Mouse (Mus musculus) cerebellum, postnatal 10 days (tissue): Measurements from ENCODE around the gene Mfsd6.
"Not testable (repeated sequence)": the region's sequence is repeated elsewhere in the genome, so short reads cannot be mapped to it uniquely, and the experiment has no call there.

Experiments used
- DNase-seq, 2 experiments: peaks; one replicate each; pipeline ENCODE4 v3.0.0; 2021; ENCODE audit warnings: mixed read lengths in 2 of 2

Mfsd6 gene

DNA sequence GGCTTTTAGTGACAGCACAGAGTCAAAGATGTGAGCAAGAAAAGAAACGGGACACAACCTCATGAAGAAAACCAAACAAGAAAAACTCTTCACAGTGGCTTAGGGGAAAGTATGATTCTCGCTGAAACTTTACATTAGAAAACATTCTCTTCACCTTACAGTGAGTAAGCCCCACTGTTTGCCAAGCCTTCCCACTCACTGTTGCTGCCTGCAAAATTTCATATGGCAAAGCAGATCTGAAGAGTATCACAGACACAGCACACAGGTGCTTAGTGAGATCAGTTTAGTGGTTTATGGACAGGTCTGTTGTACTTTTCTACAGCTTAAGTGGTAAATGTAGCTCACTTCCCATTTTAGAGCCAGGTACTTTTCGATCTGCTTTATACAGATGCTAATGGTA, 20.2 kb downstream of the Mfsd6 start:
- no peak for DNase-seq

DNA sequence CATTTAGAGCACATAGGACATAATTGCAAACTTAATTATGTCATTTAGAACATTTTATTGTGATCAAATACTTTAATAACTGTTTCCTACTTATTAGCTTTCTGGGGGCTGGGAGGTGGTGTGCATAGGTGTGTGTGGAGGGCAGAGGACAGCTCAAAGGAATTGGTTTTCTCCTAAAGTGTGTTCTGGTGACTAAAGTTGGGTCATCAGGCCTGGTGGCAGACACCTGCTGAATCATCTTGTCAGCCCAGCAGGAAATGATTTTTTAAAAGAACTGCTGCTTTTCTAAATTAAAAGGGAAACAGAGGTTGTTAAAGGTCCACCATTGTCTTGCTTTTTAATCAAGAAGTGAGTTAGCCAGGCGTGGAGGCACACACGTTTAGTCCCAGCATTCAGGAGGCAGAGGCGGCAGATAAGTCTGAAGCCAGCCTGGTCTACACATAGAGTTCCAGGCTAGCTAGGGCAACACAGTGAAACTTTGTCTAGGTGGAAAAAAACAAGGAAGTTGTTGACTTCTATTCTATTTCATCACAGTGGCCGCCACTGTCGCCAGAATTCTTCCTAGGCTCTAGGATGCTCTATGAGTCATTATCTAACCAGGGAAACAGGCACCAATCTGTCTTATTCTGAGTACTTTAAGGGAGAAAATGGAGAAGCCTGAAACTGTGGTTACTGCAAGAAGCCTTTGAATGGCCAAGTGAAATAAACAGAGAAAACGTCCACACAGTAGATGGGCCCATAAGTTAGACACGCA, 24.3 kb downstream of the Mfsd6 start:
- no peak for DNase-seq

DNA sequence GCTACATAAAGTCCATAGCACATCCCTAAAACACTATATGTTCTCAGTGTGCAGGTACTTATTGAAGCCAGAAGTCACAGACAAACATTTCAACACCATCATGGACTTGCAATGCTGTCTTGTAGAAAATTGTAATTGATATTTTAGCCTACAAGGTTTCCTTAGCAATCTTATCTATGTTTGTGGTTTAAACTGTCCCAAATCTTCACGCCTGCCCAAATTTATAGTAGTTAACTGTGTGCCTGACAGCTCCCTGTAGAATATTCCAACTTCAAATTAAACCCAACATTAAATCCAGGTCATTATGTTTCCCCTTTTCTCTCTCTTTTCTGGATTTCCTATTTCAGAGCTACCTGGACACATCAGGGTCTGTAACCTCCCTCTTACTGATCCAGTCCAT, 25.3 kb downstream of the Mfsd6 start:
- DNase-seq: no peak

DNA sequence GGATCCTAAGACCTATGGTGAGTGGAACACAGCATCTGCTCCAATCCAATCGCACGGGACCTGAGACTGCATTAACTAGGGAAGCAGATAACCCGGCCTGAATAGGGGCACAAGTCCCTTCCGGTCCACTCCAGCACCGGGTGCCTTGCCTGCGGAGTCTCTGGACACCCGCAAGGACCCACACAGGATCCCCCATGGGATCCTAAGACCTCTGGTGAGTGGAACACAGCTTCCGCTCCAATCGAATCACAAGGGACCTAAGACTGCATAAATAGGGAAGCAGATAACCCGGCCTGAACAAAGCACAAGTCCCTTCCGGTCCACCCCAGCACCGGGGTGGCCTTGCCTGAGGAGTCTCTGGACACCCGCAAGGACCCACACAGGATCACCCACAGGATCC, 32.8 kb downstream of the Mfsd6 start:
- not testable (repeated sequence) for DNase-seq

DNA sequence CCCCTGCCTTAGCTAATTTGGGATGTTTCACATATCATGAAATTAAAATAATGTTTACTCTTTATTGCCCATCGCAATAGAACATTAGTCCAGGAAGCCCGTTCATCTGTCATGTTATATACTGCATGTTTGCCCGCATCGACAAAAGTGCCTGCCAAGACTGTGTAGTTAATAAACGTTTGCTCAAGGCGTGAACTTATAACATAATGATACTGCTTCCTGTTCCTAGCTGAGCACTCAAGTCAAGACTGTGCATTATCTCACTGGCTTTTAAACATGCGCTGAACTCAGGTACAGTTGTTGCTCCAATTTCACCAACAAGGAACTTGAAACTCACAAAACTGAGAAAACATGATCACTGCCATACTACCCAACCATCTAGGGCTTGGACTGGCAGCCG, 39.6 kb downstream of the Mfsd6 start:
- no peak for DNase-seq

DNA sequence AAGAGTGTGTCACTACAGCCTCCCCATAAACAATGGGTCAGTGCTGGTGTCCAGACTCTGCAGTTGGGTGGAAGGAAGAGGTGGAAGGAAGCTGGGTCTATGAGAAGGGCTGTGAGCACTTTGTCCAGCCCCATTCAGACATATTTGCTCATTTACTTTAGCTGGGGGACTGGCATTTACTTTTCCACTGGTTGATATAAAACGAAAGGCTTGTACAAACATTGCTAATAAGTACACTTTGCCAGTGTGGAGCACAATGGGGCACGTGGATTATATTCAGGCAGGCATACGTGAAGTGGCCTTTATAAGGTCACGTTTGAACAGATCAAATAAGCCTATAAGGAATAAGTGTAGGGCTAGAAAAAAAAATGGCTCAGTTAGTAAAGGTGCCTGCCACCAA, 43.7 kb downstream of the Mfsd6 start:
- no peak for DNase-seq

DNA sequence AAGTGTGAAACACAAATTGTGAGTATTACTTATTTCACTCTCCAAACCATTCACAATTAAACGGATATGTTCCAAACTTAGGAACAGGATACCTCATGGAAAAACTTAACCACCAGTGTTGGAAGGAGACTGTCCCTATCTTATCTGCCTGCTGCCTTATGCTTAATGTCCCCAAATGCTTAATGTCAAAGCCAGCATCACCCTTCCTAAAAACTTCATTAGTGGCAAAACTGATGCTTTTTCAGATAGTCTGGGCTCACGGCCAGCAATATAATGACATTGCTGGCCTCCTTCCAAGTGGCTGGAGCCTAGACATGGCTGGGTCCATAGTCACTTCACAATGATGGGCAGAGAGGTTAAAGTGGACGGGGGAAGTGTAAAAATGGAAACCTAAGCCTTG, 50.6 kb downstream of the Mfsd6 start:
- peak; percentile 81 to 83 for DNase-seq

DNA sequence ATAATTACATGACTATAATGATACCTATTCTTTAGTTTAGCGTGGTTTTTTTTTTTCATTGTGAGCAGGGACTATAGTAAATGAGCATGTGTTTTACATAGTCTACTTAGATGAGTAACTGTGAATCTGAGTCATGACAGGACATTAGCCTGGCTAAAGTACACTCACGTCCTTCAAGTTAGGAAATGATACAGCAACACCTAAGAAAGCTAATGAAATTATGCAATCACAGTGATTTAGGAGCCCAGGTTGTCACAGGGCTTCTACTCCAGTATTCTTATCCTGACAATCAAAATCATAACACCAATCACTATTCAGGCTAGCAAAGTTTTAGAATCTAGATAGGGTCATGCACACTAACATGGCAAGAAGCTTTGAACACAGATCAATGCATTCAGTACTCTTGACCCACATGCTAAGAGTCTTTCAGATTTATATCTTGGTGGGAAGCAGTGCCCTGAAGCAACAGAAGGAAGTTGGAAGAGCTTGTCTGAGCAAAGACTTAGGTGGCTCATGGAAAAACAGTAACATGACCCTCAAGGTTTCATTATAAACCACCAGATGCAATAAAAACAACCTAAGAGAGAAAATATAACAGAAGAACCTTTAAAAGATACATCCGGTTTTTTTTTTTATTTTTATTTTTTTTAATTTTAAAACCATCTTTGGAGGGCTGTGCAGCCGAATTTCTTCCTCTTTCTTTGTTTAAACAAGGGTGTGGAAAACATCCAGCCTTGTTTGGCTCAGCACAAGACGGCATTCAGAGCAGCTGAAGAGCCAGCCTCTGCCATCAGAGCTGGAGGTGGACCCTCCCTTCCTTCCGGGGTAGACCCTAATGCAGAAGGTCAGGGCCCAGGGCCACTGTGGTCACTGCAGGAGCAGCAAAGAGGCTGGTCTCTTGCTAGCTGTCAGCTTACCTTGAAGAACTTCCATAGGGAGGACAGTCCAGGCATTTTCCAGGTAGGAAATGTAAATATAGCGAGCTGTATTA, 51.4 kb downstream of the Mfsd6 start:
- peak in 1 of 2 experiments; percentile 12 for DNase-seq

DNA sequence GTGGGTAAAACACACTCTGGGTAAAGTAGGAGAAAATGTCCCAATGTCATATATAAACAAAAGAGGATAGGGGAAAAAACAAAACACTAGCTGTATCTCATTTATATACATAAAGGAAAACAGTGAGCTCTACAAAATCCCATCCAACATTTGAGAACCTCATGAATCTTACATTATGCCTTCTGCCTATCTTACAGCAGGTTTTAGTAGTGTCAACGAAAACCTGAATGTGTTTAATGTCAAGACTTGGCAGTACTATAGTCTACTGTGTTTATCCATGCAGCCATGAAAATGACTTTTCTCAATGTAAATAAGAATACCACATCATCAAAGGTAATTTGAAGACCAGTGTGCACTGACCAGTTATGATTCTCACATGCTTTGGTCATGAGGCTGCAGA, 57.3 kb downstream of the Mfsd6 start:
- no peak for DNase-seq

DNA sequence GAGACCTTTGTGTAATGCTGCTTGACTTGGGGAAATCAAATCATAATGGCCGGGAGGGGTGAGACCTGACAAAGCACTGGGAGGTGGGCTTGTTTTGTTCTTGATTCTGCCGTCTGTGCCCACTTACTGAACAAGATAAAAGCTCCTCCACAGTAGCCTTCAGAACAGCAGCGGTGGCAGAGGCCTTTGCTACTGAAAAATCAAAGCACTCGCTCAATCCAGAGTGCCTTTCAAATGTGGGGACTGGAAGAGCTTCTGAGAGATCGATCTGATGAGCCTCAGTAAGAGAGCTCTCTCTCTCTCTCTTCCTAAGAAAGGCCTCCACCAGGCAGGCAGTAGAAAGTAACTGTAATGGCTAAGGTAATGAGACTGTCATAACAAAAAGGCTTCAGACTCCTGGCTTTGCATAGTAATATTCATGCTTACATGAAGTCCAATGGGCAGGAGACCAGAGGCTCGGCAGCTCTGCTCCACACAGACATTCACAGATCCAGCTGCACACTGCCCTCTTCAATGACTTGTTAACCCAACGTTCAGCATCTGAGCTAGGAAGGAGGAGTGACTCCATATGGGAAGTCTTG, 58.4 kb downstream of the Mfsd6 start:
- no peak for DNase-seq

DNA sequence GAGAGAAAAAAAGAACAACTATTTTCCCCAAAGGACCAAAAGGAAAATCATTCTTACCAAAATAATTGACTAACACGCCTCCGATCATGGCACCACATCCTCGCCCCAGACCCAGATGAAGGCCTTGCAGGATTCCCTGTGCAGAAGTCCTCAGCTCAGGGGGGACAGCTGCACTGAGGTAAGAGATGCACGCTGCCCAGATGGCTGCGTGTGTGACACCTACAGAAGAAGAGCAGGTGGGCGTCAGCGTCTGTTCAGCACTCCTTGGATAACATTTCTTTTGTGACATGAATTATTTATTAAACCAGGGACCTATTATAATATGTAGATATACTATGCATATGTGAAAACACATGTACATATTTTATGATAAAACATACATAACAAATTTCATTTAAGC, 64.0 kb downstream of the Mfsd6 start:
- no peak for DNase-seq

DNA sequence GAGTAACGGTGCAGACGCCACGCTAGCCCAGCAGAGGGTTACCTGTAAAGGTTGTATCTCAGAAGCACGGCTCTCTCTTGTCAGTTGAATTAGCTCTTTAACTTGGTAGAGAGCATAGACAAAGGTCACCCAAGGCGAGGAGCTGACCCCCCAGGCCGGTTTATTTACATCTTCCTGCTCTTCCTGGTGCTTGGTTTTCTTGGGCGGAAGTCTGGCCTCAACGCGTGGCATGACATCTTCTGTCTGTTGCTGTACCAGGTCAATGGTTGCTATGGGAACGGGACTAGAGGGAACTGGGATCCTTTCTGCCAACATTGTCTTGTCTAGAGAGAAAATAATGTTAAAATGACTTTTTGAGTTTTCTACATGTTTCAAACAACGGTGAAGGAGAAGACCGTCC, 66.5 kb downstream of the Mfsd6 start:
- DNase-seq: no peak

DNA sequence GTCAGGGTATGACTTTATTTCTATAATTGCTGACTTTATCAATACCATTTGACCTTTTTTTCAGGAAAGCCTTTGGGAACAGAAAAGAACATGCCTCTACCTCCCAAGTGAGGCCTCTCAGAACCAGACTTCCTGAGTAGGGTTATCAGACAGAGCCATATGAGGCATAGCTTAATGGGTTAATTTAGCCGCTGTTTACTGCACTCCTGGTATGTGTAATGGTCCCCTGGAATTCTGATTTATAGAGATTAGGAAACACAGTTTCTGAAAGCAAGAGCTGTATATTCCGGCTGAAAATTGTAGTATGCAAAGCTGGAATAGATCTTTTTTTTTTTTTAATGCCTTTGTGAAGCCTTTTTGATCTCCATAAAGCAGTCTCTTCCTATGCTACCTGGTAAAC, 67.0 kb downstream of the Mfsd6 start:
- no peak for DNase-seq

DNA sequence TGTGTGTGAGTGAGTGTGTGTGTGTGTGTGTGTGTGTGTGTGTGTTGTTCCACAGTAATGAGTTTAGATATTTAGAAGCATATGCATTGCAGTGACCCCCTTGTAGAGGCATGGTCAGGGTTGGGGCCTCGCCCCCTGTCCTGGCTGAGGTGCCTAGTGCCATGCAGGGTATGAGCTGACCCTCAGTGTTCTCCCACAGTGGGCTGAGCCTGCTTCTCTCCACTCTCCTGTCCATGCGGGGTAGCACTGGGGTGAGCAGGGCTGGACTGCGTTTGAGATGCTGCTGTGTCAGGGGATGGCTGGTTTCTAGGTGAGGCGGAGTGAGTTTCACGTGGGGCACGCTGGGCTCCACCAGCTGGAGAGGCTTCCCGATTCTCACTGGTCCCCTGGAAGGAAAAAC, 69.1 kb downstream of the Mfsd6 start:
- no peak for DNase-seq

DNA sequence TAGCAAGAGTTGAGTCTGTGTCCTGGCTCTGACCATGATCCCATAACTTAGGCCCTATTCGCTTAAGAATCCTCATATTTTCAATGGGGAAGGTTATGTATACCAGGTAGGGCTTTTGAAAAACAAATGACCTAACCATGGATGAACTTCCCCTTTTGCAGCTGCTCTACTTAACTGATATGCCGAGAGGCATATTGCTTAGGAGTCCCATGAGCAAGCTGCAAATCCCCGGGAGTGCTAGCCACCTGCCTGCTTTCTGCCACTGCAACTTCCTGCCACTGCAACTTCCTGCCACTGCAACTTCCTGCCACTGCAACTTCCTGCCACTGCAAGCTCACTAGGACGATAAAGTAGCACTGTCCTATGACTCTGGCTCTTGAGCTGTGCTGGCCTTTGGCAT, 72.1 kb downstream of the Mfsd6 start:
- DNase-seq: no peak

DNA sequence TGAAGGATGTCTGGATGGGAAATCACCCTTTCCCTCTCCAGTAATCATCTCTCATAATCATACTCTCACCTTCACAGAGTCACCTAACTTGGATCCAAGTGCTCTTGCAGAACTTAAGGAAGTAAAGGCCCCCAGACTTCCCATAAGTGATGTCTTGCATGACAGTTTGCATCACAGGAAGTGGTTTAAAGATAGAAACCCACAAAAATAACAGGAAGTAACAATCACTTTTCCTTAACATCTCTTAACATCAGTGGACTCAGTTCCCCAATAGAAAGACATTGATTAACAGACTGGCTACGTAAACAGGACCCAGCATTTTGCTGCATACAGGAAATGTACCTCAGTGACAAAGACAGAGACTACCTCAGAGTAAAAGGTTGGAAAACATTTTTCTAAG, 73.9 kb downstream of the Mfsd6 start:
- DNase-seq: no peak

DNA sequence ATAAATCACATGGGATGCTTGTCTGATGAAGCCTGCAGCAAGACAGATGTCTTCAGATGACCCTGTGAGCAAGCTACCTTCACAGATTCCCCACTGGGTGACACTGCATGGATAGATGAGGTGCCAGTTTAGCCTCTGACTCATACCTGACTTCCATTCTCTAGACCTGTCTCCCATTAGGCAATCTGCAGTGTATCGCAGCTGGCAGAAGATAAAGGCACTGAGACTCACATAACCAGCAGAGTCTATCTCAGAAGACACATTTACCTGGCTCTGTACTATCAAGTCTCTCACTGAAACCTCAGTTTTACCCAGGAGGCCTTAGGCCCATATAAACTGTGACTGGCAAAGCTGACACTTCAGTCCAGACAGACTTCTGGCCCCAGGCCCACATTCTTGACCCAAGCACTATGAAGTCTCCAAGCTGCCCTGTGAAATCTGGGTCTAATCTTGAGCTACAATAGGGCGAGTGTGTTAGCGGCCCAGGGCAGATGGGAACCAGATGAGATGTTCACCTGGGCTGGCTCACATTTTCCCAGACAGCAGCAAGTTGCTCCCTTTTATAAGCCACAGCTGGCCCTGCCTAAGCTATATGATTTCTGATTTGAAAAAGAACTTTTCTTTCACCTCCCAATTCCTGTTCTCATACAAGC, 74.5 kb downstream of the Mfsd6 start:
- DNase-seq: no peak

DNA sequence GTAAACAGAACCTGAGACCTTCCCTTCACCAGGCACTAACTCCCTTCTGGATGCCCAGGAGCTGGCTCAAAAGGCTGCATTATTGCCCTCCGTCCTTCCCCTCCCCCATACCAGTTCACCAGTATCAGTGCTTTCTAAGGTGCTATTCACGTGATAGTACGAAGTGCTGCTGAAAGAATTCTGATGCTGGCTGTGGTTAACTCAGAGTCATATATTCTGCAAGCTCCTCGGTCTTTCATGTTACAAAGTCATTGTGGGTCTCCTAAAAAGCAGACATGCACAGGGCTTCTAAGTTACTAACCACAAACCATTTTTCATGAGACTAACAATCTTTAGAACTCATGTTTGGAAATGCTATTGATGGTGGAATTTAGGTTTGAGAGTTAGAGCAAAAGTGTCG, 77.2 kb downstream of the Mfsd6 start:
- DNase-seq: no peak

DNA sequence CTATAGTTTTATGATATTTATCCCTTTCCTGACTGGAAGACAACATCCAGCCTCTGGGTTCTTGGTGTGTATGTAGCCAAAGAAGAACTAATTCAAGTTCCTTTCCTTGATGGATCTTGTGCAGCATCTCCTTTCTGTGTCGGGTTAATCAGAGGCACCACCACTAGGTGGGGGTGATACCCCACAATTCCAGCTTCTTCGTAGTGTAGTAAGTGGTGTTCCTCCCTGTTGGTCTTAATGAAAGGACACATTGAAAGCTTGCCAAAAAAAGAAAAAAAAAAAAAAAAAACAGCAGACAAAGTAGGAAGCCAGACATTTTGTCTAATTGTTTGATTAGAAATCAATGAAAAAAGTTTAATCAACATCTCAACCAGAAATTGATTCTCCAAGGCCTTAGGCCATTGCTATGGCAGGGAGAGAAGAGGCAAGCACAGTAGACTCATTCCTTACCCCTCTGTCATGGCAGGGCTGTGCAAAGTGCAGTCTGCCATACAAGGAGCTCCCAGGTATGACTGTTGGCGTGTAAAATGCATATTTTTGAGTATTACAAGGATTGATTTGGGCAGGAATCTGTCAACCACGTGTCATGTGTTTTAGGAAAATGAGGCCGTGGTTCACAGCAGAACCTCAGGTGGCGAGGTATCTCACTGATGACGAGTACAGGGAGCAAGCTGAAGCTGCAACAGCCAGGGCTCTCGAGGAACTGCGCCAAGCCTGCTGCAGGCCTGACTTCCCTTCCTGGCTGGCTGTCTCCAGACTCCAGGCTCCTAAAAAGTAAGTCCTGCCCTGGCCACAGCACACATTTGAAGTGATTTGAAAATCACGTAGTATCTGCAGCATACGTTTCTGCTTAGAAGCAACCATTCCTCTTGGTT, 78.9 kb downstream of the Mfsd6 start:
- peak; percentile 85 to 86 for DNase-seq

DNA sequence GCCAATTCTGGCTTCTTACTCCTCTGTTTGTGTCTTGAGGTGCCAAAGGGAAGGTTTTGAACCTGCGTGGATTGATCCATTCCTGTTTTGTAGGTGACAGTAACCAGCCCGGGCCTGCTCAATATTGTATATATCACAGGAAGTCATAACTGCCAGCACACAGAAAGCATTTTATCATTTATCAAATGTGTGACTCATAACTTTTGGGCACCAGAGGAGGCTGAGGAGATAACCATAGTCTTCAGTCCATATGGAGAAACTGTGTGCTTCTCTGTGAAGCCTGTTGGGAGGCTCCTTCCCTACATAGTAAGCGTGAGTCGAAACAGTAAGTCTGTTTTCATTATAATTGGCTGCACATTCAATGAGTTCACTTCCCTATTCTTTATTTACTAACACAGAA, 86.5 kb downstream of the Mfsd6 start:
- DNase-seq: no peak

DNA sequence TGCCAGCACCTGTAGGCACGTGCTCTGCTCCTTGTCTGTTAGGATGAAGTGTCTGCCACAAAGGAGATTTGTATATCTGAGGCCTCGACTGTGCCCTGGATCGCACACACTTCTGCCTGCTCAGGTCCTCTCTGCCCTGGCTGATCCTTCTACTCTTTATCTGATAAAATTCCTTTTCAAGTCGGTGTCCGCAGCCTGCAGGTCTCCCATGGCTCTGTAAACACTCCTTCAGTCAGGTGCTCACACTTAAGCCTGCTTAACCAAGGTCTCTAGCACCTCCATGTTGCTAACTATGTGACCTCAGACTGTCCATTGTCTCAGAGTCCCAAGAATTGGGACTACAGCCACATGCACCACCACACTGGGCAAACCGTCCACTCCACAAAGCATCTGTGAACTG, 87.0 kb downstream of the Mfsd6 start:
- DNase-seq: no peak

DNA sequence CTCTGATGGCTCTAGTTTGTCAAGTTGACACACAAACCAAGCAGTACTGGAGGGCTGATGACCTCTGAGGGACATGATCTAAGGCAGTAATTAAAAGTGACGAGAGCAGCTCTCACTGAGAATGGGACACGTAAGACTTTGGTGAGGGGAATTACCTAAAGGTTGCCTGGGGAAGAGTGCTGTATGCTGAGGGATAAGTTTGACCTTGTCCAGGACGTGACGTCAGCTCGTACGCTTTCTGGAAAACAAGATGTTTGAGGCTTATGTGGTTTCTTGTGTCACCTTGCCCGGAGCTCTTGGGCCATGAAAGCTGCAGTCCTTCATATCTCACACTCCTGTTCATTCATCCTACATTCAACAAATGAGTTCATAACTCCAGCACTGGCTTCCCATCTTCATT, 88.2 kb downstream of the Mfsd6 start:
- DNase-seq: no peak
